Mouse (Mus musculus) heart, embryonic 11.5 days (tissue): Measurements from ENCODE around the gene Sv2c. TPM values are rescaled to one million over a fixed set of nuclear protein-coding genes. Genes with fewer than 3 reads are reported as not detected.

Source experiments
- ATAC-seq: fragments of 200-750 bp; cut with Nextera tagmentation; replicated peaks from 2 replicates; pipeline ENCODE4 v1.8.0; 2017; ENCODE audit warnings: moderate library complexity; ENCODE audit not compliant: insufficient number of reproducible peaks, low FRiP score, low TSS enrichment
- H3K27ac ChIP-seq: fragments of 300-500 bp; sonication (generic); 2 replicates; pipeline ENCODE4 v1.5.1; 2014; ENCODE audit warnings: mild to moderate bottlenecking, low read depth, low read length
- H3K27me3 ChIP-seq: fragments of 300-500 bp; sonication (generic); 2 replicates; pipeline ENCODE4 v1.6.1; 2014; ENCODE audit warnings: mild to moderate bottlenecking, low read length, mixed read lengths; ENCODE audit not compliant: control insufficient read depth, insufficient read depth
- H3K36me3 ChIP-seq: fragments of 300-500 bp; sonication (generic); 2 replicates; pipeline ENCODE4 v1.6.1; 2014; ENCODE audit warnings: mild to moderate bottlenecking, low read length, moderate library complexity, mixed read lengths; ENCODE audit not compliant: control insufficient read depth, insufficient read depth
- H3K4me1 ChIP-seq: fragments of 300-500 bp; sonication (generic); 2 replicates; pipeline ENCODE4 v1.6.1; 2014; ENCODE audit warnings: low read length; ENCODE audit not compliant: control insufficient read depth, insufficient read depth
- H3K4me2 ChIP-seq: fragments of 300-500 bp; sonication (generic); 2 replicates; pipeline ENCODE4 v1.6.1; 2014; ENCODE audit warnings: mild to moderate bottlenecking, moderate library complexity
- H3K4me3 ChIP-seq: fragments of 300-500 bp; sonication (generic); 2 replicates; pipeline ENCODE4 v1.5.1; 2014; ENCODE audit warnings: low read depth, low read length
- H3K9ac ChIP-seq: fragments of 300-500 bp; sonication (generic); 2 replicates; pipeline ENCODE4 v1.6.1; 2014; ENCODE audit warnings: mild to moderate bottlenecking, low read depth, low read length, moderate library complexity
- H3K9me3 ChIP-seq: fragments of 300-500 bp; sonication (generic); replicated peaks from 2 replicates; pipeline ENCODE4 v1.6.1; 2016; ENCODE audit warnings: low read length; ENCODE audit not compliant: control insufficient read depth
- WGBS: fragments of 180-500 bp; shearing (Covaris S2); extraction: QIAGEN DNeasy Blood & Tissue Kit; methylation state at CpG from one replicate; pipeline ENCODE4 v1.1.7; 2014; ENCODE audit not compliant: insufficient replicate concordance; 5-methylcytosine and 5-hydroxymethylcytosine counted together
- polyA plus RNA-seq: library from polyadenylated mRNA; unstranded; fragments of >200 nt; fragmentation: Nextera tagmentation; extraction: Ambion mirVana; gene quantifications from 2 replicates; pipeline ENCODE4 v1.2.1, GENCODE M21; 2014

Gene Sv2c
- polyA plus RNA-seq, 1 experiment from 2014 or later = 0.69 TPM

GRCm38 (mm10) chr13:96039536-96039935 lies 92.8 kb downstream of the Sv2c start:
- Histone ChIP-seq H3K4me3 (no peak overlapping the region), H3K27me3 (no peaks in the 10 kb centered on the region), H3K36me3 (no peaks in the 10 kb centered on the region), H3K27ac (no peak overlapping the region), H3K9ac (no peak overlapping the region), H3K9me3 (no peaks in the 10 kb centered on the region), H3K4me2 (no peak overlapping the region), H3K4me1 (no peaks in the 10 kb centered on the region)
- ATAC-seq = no peak
- 62% methylated on average over 1 of the region's 1 CpGs for WGBS

GRCm38 (mm10) chr13:96030368-96031223 lies 101.8 kb downstream of the Sv2c start:
- ATAC-seq = no peak
- 53% methylated on average over 19 of the region's 19 CpGs for WGBS
- Histone ChIP-seq H3K27me3 (no peaks in the 10 kb centered on the region), H3K9ac (no peak overlapping the region), H3K4me3 (no peak overlapping the region), H3K4me1 (no peaks in the 10 kb centered on the region), H3K9me3 (no peaks in the 10 kb centered on the region), H3K4me2 (no peak overlapping the region), H3K27ac (no peak overlapping the region), H3K36me3 (no peaks in the 10 kb centered on the region)

- no peaks in the 10 kb centered on the region for H3K4me1 ChIP-seq
- ATAC-seq = no peak
- H3K36me3 ChIP-seq = no peaks in the 10 kb centered on the region
- H3K4me3 ChIP-seq = no peak overlapping the region
- no peaks in the 10 kb centered on the region for H3K9me3 ChIP-seq
- H3K27me3 ChIP-seq = no peaks in the 10 kb centered on the region
- H3K9ac ChIP-seq = no peak overlapping the region
- WGBS = 81% methylated on average over 11 of the region's 11 CpGs
- H3K27ac ChIP-seq = no peak overlapping the region
- H3K4me2 ChIP-seq = no peak overlapping the region
Measured at GRCm38 (mm10) chr13:96023858-96024257, 108.5 kb downstream of the Sv2c start.

- Histone ChIP-seq H3K27ac (no peak overlapping the region), H3K9me3 (no peaks in the 10 kb centered on the region), H3K4me2 (no peak overlapping the region), H3K27me3 (no peaks in the 10 kb centered on the region), H3K4me3 (no peak overlapping the region), H3K4me1 (no peaks in the 10 kb centered on the region), H3K36me3 (no peaks in the 10 kb centered on the region), H3K9ac (no peak overlapping the region)
- no peak for ATAC-seq
- 94% methylated on average over 3 of the region's 3 CpGs for WGBS
Measured at GRCm38 (mm10) chr13:96015516-96015915, 116.9 kb downstream of the Sv2c start.

- Histone ChIP-seq H3K4me2 (peak overlapping the region; percentile 11; the same call in 1 of the 2 replicates), H3K9me3 (no peaks in the 10 kb centered on the region), H3K36me3 (no peaks in the 10 kb centered on the region), H3K4me1 (no peaks in the 10 kb centered on the region), H3K27ac (no peak overlapping the region), H3K9ac (no peak overlapping the region), H3K27me3 (no peaks in the 10 kb centered on the region), H3K4me3 (no peak overlapping the region)
- ATAC-seq = no peak
- WGBS = 35% methylated on average over 11 of the region's 11 CpGs
Measured at GRCm38 (mm10) chr13:96010861-96011511, 121.4 kb downstream of the Sv2c start.

GRCm38 (mm10) chr13:96008975-96009374 lies 123.4 kb downstream of the Sv2c start:
- Histone ChIP-seq H3K27ac (no peak overlapping the region), H3K9me3 (no peaks in the 10 kb centered on the region), H3K36me3 (no peaks in the 10 kb centered on the region), H3K9ac (no peak overlapping the region), H3K27me3 (no peaks in the 10 kb centered on the region), H3K4me2 (no peak overlapping the region), H3K4me1 (no peaks in the 10 kb centered on the region), H3K4me3 (no peak overlapping the region)
- ATAC-seq = no peak
- 74% methylated on average over 9 of the region's 9 CpGs for WGBS

DNA sequence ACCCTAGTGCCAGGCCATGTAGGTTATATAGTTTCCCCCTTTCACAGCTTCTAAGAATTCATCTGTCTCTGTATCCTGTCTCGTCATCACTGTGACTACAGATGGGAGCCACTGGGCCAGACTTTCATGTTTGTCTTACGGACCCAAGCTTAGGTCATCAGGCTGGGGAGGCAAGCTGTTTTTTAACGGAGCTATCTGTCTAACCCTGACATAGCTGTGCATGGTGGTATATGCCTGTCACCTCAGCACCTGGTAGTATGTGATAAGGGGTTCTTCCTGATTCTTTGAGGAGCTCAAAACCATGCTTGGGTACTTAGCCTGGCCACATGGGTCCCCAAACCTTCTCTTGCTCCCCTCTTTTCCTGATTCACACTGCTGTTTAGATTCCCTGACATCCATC lies 124.2 kb downstream of the Sv2c start:
- ATAC-seq = no peak

GRCm38 (mm10) chr13:96003539-96003938 lies 128.8 kb downstream of the Sv2c start:
- WGBS = 89% methylated on average over 3 of the region's 3 CpGs

More for the DNA sequence above, 124.2 kb downstream of the Sv2c start:
- 46% methylated on average over 3 of the region's 3 CpGs for whole genome bisulfite sequencing
- Histone ChIP-seq H3K4me3 (no peak overlapping the region), H3K4me1 (no peaks in the 10 kb centered on the region), H3K36me3 (no peaks in the 10 kb centered on the region), H3K27me3 (no peaks in the 10 kb centered on the region), H3K4me2 (no peak overlapping the region), H3K27ac (no peak overlapping the region), H3K9me3 (no peaks in the 10 kb centered on the region), H3K9ac (no peak overlapping the region)

More at GRCm38 (mm10) chr13:96003539-96003938, 128.8 kb downstream of the Sv2c start:
- Histone ChIP-seq H3K4me3 (no peak overlapping the region), H3K27ac (no peak overlapping the region), H3K9ac (no peak overlapping the region), H3K4me2 (no peak overlapping the region), H3K27me3 (no peaks in the 10 kb centered on the region), H3K9me3 (no peaks in the 10 kb centered on the region), H3K4me1 (no peaks in the 10 kb centered on the region), H3K36me3 (no peaks in the 10 kb centered on the region)
- 0 out of 2 replicates have a peak, but pooled peaks have one; percentile 7 for ATAC-seq
